Mouse (Mus musculus) adrenal gland, adult 2 months (tissue): ENCODE results near the gene Susd5. TPM values are rescaled to one million over a fixed set of nuclear protein-coding genes. Genes with fewer than 3 reads are reported as not detected.
"Not testable (repeated sequence)": the region's sequence is repeated elsewhere in the genome, so short reads cannot be mapped to it uniquely, and the experiment has no call there.

Source experiments
- DNase-seq: peaks from one replicate; pipeline ENCODE4 v3.0.0; 2021
- polyA plus RNA-seq: library from polyadenylated mRNA; depleted of rRNA; stranded (reverse); fragments of >200 nt; gene quantifications from 2 replicates; pipeline ENCODE4 v1.2.3, GENCODE M21; 2012; rRNA removed
- total RNA-seq, 2 experiments: library from RNA; stranded (reverse); gene quantifications; 2 replicates each; pipeline ENCODE4 v1.2.3; 2021

Gene Susd5
- total and polyA plus RNA-seq, 3 experiments, result 0.29 to 0.31 TPM; not detected in 1

DNA sequence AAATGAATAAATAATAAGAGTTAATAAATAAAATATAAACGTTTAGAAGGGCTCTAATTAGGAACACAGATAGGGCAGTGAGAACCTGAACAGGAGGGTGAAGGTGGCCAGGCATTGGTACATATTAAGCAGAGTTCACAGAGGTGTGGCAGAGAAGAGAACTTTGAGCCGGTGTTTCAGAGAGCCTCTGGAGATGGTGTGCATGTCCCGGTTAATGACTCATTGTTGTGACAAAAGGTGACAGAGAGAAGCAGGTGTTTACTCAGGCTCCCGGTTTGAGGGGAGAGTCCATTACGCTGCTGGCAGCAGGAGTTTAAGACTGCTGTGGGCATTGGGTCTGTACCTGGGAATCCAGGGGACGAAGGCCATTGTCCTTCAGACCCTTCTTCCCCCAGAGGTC is 12.4 kb downstream of the Susd5 start:
- no peak for DNase-seq

- DNase-seq, result no peak
Observed at GRCm38 (mm10) chr9:114073681-114074080, 16.7 kb downstream of the Susd5 start.

DNA sequence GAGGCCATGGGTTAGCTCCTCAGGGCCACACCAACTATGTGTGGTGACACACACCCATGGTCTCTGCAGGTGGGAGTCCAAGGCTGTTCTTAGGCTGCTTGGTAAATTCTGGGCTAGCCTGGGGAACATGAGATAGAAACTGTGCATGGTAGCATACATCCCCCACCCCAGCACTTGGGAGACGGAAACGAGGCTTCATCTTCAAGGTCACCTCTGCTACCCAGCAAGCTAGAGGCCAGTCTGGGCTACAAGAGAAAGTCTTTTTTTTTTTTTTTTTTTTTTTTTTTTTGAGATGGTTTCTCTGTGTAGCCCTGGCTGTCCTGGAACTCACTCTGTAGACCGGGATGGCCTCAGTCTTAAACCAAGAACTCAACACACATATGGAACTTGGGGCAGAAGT is 29.5 kb downstream of the Susd5 start:
- no peak for DNase-seq

DNA sequence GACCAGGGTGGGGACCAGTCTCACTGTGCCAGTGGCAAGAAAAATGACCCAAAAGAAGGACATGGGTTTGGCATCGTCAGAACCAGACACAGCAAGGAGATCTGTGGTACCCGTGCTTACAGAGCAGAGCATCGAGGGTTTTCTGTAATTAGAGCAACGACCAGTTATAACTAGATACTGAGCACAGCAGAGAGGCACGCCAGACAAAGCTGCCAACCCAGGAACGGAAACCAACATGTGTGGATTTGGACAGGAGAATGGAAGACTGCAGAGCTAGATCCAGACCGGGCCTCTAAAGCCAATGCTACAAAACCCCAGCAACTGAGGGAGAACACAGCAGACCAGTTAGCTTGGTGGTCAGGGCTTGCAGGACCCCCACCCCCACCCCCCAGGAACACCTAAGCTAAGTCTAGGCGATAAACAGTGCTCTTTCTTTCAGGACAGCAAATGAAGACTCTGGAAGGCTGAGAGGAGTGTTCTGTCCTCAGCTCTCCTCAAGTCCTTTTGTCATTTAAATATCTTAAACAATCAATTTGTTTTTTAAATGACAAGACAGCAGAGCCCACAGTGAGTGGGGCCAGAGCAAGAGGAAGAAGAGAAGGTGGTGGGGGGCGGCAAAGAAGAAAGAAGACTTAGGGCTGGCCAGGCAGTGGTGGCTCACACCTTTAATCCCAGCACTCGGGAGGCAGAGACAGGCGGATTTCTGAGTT is 30.3 kb downstream of the Susd5 start:
- no peak for DNase-seq

DNA sequence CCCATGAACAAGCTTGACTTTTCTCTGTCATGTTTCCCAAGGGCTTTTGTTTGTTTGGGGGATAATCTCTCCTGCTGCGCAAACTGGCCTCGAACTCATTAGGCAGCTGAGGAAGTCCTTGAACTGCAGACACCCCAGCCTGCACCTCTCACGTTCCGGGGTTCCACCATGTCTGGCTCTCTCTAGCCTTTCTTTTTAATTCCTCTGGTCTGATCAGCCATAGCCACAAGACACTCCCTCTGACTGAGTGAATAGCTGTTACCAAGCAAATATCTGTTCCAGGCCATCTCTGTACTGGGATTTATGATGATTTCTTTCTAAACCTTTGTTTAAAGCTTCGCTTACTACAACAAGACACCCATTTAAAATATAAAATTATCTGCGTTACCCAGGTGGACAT is 31.9 kb downstream of the Susd5 start:
- DNase-seq, result not testable (repeated sequence)

- DNase-seq, result not testable (repeated sequence)
Observed at GRCm38 (mm10) chr9:114092188-114092587, 35.2 kb downstream of the Susd5 start.

GRCm38 (mm10) chr9:114094854-114095253 is 37.9 kb downstream of the Susd5 start:
- no peak for DNase-seq

DNA sequence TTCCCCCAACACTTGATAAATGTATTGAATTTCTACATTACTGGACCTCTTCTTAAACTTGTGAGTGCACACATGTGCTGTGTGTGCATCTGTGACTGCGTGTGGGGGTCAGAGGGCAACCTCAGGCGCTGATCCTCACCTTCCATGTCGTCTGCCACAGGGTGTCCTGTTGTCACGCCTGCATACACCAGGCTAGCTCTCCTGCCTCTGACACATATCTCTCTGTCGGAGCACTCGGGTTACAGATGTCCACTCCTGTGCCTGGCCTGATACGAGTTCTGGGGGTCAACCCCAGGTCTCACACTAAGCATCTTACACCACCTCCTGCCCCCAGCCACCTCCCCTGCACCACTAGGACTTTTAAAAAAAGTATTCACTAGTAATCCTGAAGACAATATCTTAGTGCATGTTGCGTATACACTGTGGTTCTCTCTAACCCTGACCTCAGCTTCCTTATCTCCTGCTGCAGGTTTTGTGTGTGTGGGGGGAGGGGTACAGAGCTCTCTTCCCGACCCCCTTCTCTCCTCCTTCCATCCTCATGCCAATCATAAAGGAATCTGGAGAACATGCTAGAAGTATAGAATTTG is 41.9 kb downstream of the Susd5 start:
- DNase-seq, result no peak

GRCm38 (mm10) chr9:114110268-114110667 is 53.3 kb downstream of the Susd5 start:
- DNase-seq, result no peak

DNA sequence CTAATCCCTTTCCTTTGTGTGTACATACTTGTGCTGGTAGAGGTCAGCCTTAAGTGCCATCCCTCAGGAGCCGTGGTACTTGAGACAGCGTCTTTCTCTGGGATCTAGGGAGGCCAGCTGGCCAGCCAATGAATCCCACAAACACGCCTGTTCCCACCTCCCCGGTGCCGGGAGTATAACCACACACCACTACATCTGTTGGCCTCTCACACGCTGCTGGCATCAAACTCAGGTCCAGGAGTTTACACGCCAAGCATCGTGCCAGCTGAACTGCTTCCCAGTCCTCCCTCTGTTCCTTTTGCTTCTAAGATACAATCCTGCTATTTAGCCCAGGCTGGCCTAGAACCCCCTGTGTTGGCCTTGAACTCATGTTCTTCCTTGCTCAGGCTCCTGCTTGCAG is 54.2 kb downstream of the Susd5 start:
- DNase-seq, result no peak

GRCm38 (mm10) chr9:114112226-114112625 is 55.3 kb downstream of the Susd5 start:
- no peak for DNase-seq

DNA sequence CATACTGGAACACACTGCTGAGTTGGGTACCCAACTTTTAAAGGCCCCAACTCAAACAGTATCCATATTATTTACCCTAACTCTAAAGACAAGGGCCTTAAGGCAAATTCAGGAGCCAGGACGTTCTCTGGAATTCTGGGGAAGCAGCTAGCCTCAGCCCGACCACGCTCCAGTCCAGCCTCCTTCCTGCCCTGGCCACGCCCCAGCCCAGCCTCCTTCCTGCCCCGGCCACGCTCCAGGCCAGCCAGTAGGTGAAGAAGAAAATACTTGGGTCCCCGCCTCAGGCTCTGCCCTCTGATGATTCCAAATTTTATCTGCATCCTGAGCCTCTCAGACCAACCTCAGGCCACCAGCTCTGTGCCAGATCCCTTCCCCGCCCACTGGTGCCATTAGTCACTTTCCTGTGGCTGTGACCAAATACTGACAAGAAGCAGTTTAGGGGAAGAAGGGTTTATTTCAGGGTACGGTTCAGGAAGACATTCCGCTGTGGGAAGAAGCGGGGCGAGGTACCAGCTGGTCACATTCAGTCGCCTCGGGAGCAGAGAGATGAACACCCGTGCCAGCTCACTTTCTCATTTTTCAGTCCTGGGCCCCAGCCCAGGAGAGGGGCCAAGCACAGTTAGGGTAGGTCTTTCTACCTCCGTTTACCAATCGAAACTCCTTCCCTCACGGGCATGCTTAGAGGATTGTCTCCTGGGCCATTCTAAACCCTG is 57.1 kb downstream of the Susd5 start:
- DNase-seq, result no peak

DNA sequence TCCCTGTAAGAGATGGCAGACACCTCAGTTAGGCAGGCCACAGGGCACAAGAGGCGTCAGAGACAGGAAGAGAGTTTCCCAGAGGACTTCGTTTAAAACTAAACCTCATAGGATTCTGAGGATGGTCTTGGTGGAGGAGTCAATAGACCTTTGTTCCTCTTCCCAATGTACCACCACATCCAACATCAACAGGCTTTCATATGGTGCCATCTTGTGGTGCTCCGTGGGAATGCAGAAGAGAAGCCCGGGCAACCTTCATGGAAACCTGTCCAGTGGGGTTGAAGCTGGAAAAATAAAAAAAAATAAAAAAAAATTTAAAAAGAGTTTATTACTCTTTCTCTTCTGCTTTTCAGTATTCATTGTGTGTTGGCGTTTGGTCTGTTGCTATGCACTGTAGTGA is 59.7 kb downstream of the Susd5 start:
- peak; percentile 52 for DNase-seq

GRCm38 (mm10) chr9:114122862-114123261 is 65.9 kb downstream of the Susd5 start:
- DNase-seq, result not testable (repeated sequence)

GRCm38 (mm10) chr9:114129273-114129835 is 72.4 kb downstream of the Susd5 start:
- not testable (repeated sequence) for DNase-seq

Other genes starting within 250 kb of the Susd5 start
- 10 to 100 TPM; 42.0 to 74.1 TPM for gene Ubp1, start 126.2 kb upstream of the Susd5 start, total RNA-seq
- 42.2 and 48.0 TPM in 2 replicates for gene Ubp1, start 126.2 kb upstream of the Susd5 start, polyA plus RNA-seq
- 1 to 10 TPM; 1.9 to 2.1 TPM for gene Fbxl2, start 10.9 kb upstream of the Susd5 start, total RNA-seq
- gene Fbxl2, start 10.9 kb upstream of the Susd5 start, polyA plus RNA-seq, result 4.3 TPM in 2 replicates